In the genomic region with DNA sequence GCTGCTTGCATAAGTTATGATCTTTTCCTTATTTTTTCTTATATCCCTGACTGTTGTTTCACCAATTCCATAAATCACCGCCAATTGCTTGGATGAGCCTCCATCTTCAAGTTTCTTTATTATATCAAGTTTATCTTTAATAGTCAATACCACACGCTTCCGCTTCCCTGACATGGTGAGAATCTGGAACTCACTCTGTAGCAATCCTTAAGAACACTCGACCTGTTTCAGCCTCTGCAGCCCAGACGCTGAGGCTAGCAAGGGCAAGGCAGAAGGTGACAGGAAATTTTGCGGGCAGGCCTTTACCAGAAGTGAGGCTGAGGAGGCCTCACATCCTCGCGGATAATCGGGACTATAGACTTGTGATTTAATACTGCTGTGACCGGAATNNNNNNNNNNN, we compare ENCODE assay signal across 8 mouse cellular contexts. TPM values are rescaled to one million over a fixed set of nuclear protein-coding genes. Genes with fewer than 3 reads are reported as not detected.
DNase-seq lines count a peak whose midpoint lies in the region; ATAC-seq and TF ChIP-seq lines count a peak whose summit lies in the region.

Gene Jrkl (minus strand): TSS at position 349 of the 400 bp plus-strand sequence.

- no peaks in the 10 kb centered on the region for H3K36me3 ChIP-seq in neural tube, embryonic 13.5 days

- DNase-seq in CD8-positive naive resting alpha-beta T cell, adult 2 months (ENCODE audit: low read depth in 2 of 2, low spot score in 2 of 2): peak; percentile 23 to 24
- peak; percentile 48 for DNase-seq in brain, adult 2 months (ENCODE audit: low read depth, low spot score)
- DNase-seq in fibroblast of lung, adult 2 months (ENCODE audit: low read depth): peak; percentile 18
- DNase-seq in heart, postnatal 14 days: peak; percentile 15 to 29
- peak; percentile 35 for DNase-seq in large intestine, adult 2 months (ENCODE audit: low read depth, low spot score)
- DNase-seq in lung, adult 2 months: peak; percentile 54
- peak; percentile 48 for DNase-seq in testis, postnatal 10 days (ENCODE audit: low spot score)

- TF ChIP-seq POLR2A in lung, adult 2 months (IDR thresholded peaks at IDR 0.05; ENCODE audit: borderline replicate concordance, extremely low read depth, low read depth, low read length): peak; percentile 16; the same call in 1 of the 2 replicates

- intact Hi-C loops in heart, postnatal 14 days (cut with DNase I): no loop called here

- no peaks in the 10 kb centered on the region for H3K27me3 ChIP-seq in neural tube, embryonic 13.5 days

- H3K27ac ChIP-seq in neural tube, embryonic 13.5 days (replicated peaks): peak within 1 kb of the TSS; percentile 68

- WGBS in large intestine, adult 2 months: 3% methylated on average over 10 of the region's 10 CpGs
- 2% methylated on average over 10 of the region's 10 CpGs for WGBS in lung, adult 2 months
- 7% methylated on average over 10 of the region's 10 CpGs for WGBS in neural tube, embryonic 13.5 days

- H3K9ac ChIP-seq in neural tube, embryonic 13.5 days: peak within 1 kb of the TSS; percentile 70

- H3K9me3 ChIP-seq in neural tube, embryonic 13.5 days: no peaks in the 10 kb centered on the region

- TF ChIP-seq CTCF in lung, adult 2 months (IDR thresholded peaks at IDR 0.05; ENCODE audit: insufficient read depth, low read length): no peak

- peak within 1 kb of the TSS; percentile 88 for H3K4me3 ChIP-seq in lung, adult 2 months (replicated peaks; ENCODE audit: extremely low read depth, low read depth, low read length)
- peak within 1 kb of the TSS; percentile 70 for H3K4me3 ChIP-seq in neural tube, embryonic 13.5 days

- peaks cover 13% of the 10 kb centered on the region for H3K4me1 ChIP-seq in lung, adult 2 months (ENCODE audit: control insufficient read depth, insufficient read depth, low read length)
- H3K4me1 ChIP-seq in neural tube, embryonic 13.5 days (replicated peaks): peaks cover 26% of the 10 kb centered on the region

- ATAC-seq in neural tube, embryonic 13.5 days (ENCODE audit: low read depth): no peak

- H3K4me2 ChIP-seq in neural tube, embryonic 13.5 days: peak within 1 kb of the TSS; percentile 66

RNA-seq across cellular contexts. Expression of gene Jrkl, which starts in this region (rescaled TPM):
- total RNA-seq in heart, postnatal 14 days (2021): 1 to 10 TPM; 6.7 to 6.8 TPM
- 0.97 and 1.2 TPM in 2 replicates for polyA plus RNA-seq in large intestine, adult 2 months (2012; rRNA removed)
- 0.43 and 1.2 TPM in 2 replicates for polyA plus RNA-seq in lung, adult 2 months (2012; rRNA removed)
- 12.7 and 14.9 TPM in 2 replicates for polyA plus RNA-seq in neural tube, embryonic 13.5 days (2015; fragmentation: Nextera tagmentation; extraction: Ambion mirVana)
